Mouse (Mus musculus): ENCODE data around the gene Tmppe. TPM values are rescaled to one million over a fixed set of nuclear protein-coding genes. Genes with fewer than 3 reads are reported as not detected.
"Not testable (repeated sequence)": the region's sequence is repeated elsewhere in the genome, so short reads cannot be mapped to it uniquely, and the experiment has no call there.

Tmppe gene
- polyA plus RNA-seq (2017; shearing (Covaris generic)) = 10 to 100 TPM in 1 of 2 experiments, 1 to 10 TPM in 1; 9.1 to 14.3 TPM

DNA sequence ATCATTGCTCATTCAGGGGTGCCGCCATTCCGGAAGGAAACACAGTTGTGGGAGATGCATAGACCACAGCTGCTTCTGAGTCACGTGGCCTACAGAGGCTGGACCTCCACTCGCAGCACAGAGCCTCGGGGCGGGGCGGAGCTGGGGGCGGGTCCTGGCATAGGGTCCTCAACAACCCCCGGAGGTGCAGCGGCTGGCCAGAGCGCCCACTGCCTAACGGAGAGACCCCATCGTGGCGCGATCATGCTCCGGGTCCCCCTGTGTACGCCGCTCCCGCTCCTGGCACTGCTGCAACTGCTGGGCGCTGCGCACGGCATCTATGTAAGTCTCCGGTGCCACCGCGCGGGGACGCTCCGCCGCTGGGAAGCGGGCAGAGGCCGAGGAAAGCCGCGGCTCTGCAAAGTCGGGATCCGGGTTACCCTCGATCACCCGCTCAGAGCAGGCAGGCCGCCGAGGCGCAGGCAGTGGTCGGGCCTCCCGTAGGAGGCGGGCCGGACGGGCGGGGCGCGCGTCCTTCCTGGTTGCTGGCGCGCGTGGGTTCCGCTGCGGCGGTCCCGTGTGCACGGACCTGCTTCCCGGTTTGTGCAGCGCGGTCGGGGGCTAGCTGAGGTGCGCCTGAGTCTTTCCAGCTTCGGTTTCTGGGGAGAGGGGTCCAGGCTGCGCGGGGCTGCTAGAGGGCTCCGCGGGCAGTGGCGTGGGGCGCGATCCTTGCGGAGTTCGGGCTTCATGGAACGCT is at the start of gene Tmppe, which contains the start of gene Glb1:
Tmppe (plus strand) TSS at position 157 of the 736 bp plus-strand sequence.
Glb1 (plus strand) TSS at position 128 of the 736 bp plus-strand sequence.
- ATAC-seq = peak; percentile 96

DNA sequence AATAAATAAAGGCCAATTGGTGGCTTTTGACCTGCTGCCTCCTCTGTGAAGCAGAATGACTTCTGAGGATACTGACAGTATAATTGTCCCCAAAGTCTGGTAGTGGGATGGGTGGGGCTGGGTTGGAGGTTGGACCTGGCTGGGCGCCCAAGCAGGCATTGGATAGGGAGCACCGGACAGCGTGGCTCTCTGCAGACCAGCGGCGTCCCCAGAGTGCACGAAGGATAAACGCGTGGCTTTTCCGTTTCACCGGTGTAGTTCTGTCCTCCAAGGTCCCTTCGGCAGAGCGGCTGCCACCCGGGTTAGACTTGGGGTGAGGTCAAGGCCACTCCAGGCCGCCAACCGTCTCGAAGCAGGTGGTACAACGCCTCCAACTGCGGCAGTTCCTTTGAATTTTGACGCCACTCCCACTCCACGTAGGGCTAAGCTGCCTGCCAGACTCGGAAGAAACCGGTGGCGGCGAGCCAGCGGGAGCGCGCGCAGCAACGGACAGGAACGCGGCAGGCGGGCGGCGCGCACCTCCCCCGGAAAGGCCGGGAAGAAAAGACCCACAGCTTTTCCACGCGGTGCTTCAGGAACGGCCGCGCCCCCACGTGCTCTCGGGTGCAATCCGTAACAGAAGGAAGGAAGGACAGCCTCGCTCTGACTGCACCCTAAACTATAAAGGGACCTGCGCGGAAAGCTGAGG is 33.0 kb upstream of the Tmppe start:
- ATAC-seq = peak; percentile 73

DNA sequence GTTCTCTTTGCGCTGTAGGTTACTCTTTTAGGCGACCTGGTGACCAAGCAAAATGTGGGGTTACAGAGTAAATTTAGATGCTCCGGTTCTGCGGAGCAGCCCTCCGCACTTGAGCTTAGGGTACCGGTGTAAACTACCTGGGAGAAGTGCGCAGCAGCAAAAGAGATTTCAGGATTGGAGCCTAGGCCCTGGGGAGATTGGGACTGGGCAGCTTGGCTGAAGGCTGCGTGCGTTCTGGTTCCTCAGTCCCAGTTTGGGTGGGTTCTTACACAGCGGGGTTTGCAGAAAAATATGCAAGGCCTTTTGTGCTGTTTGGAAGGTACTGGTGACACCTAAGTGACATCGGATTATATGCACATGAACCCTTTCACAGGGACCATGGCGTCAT is 32.4 kb upstream of the Tmppe start:
- ATAC-seq = no peak

DNA sequence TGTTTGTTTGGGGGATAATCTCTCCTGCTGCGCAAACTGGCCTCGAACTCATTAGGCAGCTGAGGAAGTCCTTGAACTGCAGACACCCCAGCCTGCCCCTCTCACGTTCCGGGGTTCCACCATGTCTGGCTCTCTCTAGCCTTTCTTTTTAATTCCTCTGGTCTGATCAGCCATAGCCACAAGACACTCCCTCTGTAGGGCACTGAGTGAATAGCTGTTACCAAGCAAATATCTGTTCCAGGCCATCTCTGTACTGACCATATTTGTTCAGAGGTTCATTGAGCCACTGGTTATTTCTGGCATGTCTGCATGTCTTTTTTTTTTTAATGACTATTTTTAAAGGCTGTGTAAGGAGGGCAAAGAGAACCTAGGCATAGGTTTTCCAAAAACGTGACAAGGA is 31.5 kb upstream of the Tmppe start:
- not testable (repeated sequence) for ATAC-seq

DNA sequence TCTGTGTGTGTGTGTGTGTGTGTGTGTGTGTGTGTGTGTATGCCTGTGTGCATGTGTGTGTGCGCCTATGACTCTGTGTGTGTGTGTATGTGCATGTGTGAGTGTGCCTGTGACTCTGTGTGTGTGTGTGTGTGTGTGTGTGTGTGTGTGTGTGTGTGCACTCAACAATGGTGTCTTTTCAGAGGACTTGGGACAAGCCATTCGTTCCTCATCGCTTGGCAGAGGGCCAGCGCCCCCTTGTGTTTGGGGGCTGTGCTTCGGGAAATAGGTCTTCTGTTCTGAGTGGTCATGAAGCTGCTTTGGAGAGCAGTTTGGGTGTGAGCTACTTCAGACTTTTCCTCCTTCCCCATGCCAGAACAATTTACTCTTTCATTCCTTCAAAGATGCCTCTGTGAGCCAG is 29.2 kb upstream of the Tmppe start:
- not testable (repeated sequence) for ATAC-seq

DNA sequence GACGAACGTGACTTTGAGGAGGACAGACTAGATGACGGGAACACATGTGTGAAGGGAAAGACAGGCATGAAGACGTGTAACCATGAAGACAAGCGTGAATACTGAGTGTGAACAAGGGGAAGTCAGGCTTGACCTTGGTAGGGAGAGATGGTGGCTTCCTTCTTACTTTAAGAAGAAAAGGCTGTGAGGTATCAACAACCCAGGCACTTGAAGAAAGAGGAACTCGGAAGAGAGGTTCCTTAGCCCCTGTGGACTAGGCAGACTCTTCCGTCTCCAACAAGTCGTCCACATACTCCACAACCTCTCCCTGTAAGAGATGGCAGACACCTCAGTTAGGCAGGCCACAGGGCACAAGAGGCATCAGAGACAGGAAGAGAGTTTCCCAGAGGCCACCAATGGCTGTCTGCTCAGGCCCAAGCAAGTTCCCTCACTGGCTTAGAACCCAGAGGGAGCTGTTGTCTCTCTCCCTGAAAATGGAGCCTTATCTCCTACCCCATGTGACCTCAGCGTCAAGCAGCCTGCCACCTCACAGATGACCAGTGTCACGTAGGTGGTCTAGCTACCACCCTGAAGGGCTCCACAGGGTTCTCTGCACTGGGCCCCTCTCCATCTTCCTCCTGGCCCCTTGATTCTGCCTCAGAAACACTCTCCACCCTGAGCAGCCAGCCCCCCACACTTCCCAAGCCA is 25.5 kb upstream of the Tmppe start:
- ATAC-seq = no peak

DNA sequence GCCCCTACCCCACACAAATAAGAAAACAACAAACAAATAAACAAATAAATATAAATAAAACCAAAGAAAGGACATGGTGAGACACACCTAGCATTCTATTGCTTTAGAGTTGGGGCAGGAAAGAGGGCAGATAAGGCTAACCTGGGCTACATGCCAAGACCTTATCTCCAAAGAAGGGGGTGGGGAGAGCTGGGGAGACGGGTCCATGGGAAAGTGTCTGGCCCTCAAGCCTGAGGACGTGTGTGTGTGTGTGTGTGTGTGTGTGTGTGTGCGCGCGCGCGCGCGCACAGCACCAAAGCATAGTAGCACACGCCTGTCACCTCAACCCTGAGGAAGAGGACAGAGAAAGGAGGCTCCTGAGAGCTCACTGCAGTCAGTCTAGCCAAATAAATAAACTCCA is 23.7 kb upstream of the Tmppe start:
- no peak for ATAC-seq

DNA sequence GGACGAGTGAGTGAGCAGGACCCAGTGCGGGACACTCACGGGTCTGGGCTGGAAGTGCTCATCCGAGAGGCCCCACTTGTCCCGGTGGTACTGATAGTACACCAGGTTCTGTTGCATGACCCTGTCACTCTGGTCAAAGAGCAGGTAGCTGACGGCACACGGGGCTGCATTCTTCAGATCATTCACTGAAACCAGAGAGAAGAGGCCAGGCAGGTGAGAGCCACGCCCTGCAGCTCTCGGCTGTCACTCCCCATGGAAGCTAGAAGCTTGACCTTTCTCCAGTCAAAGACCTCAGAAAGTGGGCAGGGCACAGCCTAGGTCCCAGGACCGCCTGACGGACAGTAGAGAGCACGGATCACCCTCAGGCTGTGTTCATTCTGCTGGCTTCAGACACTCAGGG is 21.0 kb upstream of the Tmppe start:
- ATAC-seq = no peak

DNA sequence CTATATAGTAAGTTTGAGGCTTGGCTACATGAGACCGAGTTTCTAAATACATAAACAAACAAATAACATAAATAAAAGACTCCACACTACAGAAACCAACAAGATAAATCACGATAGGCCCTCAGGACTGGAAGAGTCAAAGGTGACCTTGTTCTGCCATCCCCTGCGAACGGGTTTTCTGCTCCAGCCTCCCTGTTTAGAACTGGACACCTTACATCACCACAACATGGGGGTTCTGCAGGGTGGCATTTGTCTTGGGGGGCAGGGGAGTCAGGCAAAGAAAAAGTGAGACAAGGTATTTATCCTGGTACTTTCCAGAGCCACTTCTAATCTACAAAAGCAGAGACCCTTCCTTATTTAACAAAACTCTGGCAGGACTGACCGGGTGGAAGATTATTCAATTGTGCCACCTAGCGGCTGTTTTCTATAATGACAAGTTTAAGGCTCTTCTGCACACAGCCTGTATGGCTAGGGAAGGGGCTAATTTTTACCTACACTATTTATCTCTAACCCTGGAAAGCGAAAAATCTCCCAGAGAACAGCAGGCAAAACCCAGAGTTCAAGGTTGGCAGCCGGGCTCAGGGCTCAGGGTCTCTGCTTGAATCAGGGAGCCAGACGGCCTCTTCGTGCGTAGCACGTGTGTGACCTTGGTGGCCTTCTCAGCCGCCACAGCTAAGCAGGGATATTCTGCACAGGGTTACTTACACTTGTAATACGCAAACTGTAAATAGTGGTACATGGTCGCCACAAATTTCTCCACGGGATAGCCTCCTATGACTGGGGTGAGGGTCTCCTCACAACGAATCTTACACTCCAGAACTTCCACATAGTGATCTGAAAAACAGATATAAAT is 19.8 kb upstream of the Tmppe start:
- ATAC-seq = no peak

DNA sequence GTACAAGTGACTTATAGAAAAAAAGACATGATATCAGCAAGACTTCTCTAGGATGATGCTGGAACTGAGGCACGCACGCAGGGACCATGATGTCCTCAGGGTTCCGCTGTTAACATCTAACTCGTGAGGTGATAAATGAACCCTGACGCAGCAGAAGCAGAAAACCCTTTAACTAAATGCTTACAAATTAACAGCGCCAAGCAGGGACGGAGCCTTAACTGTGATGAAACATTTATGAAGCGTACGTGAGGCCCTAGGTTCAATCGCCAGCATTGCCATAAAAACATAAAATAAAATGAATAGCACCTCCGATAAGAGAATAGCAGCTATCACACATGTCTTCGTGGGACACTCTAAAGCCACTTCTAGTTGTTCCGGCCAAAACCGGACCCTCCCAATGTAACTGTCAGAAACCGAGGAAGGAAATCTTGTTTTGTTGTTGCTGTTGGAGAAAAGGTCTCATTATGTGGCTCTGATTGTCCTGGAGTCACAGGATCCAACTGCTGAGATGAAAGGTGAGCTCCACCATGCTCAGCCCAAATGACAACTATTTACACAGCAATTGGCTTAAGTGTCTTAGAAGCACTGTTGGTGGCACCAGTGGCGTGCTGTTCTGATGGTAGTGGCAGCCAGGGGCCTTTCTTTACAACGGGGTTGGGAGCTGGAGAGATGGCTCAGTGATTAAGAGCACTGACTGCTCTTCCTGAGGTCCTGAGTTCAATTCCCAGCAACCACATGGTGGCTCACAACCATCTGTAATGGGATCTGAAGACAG is 17.8 kb upstream of the Tmppe start:
- ATAC-seq = no peak

DNA sequence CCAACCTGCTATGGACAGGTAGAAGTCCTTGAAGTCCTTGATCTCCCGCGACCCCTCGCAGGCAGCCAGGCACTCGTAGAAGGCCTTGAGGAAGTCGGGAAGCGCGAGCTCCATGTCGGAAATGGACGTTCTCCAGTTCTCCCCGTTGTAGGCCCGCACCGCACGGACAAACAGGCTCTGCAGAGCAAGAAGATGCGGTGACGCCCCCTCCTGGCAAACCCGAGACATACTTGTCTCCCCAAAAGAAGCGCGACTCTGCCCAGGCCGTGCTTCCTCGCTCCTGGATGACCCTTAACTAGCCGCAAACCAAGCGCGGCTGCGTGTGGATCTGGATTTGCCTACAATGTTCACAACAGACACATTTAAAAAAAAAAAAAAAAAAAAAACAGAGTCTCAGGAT is 16.2 kb upstream of the Tmppe start:
- no peak for ATAC-seq

DNA sequence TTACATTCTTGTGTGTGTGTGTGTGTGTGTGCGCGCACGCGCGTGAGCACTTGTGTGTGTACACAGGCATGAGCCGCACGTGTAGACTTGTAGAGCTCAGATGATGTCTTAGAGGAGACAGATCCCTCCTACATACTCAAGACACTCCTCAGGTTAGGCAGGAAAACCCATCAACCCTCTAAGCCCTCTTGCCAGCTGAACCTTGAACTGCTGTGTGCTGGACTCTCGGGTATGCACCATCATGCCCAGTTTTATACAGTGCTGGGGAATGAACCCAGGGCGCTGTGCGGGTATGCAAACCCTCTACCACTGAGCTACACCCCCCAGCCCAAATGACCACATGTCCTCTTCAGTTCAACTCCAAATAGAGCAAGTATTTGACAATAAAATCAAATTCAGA is 15.7 kb upstream of the Tmppe start:
- ATAC-seq = no peak

DNA sequence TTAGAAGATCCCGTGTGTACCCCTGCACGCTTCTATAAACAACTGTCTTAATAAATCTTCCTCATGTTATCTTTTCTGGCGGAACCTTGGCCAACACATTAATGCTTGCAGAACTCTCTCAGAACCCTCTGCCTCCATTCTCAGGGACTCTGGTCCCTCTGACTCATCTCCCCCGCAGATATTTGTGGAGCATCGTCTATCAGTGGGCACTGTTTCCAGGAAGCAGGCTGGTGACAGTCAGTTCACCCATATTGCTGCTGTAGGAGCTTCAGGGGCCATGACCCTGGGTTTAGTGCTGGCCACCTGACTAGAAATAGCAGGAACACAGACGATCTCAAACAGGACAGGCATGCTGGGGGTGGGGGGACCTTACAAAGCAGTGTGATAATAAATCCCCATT is 13.8 kb upstream of the Tmppe start:
- no peak for ATAC-seq

DNA sequence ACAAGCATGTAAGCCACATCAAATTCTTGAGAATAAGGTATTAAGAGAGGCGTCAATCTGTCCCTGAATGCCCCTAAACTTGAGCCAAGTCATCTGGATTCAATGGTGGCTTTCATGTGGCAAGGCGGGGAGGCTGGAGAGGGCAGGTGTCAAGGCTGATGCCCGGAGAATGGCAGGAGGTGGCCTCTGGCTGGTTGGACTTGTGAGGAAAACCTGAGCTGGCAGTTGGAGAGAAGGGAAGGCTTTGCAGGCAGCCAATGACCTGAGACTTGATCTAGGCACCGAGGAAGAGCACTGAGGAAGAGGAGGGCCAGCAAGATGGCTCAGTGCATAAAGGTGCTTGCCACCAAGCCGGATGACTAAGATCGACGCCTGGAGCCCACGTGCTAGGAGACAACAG is 12.6 kb upstream of the Tmppe start:
- ATAC-seq = no peak

DNA sequence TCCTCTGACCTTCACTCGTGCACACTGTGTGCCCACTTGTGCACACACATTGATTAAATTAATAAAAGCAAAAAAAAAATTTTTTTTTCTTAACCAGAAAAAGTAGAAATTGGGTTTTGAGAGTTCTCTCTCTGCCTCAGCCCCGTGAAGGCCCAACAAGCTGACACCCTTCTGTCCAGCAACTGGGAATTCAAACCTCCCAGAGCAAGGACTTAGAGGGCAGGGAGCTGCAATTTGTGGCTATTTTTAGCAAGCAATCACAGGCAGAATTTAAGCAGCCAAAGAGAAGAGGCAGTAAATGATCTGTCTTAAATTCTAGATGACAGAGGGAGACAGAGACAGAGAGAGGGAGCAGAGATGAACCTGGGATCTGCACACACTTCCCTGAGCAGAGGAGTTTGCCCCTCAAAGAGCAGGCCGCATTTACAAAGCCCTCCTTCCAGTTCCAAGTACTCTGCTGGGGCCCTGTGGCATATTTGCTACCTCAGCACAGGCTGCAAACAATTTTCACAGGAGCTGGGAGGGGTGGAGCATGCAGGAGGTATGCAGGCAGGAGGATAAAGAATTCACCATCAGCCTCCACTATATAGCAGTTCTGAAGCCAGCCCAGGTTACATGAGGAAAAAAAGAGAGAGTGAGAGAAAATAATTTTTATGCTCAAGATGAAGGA is 12.1 kb upstream of the Tmppe start:
- ATAC-seq = no peak

DNA sequence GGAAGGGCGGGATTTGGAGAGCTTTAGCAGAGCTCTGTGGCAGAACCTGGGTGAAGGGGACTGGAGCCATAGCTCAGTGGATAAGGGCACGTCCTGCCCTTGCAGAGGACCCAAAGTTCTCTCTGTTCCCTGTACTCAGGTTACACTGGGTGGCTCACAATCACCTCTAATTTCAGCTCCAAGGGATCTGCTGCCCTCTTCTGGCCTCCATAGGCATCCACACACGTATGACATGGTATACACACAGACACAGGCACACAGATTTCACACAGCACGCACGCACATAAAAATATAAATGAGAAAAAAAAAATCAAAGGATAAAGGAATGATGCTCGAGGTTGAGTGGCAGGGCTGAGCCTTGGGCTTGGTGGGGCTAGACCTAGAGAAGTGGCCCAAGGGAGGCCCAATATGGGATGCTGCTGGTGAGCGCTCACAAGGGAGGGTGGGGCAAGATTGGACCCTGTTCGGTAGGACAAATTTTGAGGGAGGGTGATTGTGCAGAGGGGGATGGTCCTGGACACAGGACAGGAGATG is 11.5 kb upstream of the Tmppe start:
- no peak for ATAC-seq

DNA sequence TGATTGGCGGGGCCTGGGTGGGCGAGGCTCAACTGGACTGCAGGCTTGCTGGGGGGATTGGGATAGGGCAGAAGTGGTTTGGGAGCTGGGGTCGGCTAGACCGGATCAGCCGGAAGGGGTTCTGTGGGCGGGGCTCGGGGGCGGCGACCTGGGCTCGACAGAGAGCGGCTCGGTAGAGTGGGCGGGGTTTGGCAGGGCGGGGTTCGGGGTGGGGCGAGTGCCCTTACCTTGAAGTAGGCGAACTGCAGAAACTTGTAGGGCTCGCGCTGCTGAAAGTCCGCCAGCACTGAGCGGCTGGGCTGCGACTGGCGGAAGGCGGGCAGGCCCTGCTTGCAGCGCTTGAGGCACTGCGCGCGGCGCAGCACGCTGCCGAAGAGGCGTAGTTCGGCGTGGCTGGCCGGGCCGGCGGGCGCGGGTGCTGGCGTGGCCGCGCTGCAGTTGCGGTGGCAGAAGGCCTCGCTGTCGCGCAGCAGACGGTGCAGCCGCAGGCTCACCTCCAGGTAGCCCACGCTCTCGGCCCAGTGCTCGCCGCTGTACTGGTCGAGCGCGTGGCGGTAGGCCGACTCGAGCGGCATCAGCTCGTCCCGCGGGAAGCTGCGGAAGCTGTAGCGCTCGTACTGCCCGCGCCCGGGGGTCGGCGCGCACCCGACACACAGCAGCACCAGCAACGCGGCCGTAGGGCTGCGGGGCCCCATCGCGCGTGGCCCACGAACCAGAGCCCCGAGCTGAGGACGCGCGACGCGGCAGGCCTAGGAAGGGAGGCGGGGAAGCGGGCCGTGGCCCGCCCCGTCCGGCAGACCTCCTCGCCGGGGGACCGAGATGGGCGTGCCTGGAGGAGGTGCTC is 10.8 kb upstream of the Tmppe start, which contains the start of gene Crtap:
Crtap (minus strand) TSS at position 771 of the 844 bp plus-strand sequence.
- peak; percentile 77 for ATAC-seq

DNA sequence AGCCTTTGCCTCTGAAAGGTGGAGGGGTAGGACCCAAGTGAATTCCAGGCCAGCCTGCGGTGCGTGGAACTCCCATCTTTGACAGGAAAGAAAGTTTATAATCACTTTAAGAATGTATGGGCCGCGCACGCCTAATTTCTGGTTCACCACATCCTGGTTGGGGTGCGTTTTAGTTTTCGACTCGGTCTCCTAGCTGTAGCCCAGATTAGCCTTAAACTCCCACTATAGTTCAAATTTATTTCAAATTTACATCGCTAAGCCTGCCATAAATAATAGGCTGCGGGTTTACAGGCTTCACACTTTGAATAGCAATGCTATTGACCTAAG is 10.2 kb upstream of the Tmppe start:
- ATAC-seq = peak; percentile 80

DNA sequence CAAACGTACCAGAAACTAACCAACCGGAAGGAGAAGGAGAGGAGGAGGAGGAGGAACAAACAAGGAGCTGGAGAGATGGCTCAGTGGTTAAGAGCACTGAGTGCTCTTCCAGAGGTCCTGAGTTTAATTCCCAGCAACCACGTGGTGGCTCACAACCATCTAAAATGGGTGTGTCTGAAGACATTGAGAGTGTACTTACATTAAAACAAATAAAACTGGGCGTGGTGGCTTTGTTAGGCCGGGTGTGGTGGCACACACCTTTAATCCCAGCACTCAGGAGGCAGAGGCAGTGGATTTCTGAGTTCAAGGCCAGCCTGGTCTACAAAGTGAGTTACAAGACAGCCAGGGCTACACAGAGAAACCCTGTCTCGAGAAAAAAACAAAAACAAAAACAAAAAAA is 6.8 kb upstream of the Tmppe start:
- ATAC-seq = not testable (repeated sequence)

DNA sequence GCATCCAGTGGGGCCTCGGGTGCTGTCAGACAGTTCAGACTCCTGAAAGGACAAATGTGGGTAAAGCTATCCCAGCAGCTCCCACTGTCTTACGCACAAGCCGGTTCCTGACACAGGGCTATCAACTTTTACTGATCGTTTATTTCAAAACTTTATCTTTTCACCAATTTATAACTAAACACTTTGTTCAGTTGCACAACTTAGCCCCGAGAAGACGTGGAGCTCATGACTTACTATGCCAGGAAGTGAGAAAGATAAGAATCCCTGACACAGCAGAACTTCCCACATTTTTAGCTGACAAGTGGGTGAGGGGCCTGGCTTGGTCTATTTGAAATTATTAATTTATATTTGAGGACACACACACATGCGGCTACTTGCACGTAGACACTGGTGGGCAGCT is 6.2 kb upstream of the Tmppe start:
- no peak for ATAC-seq
